Mouse (Mus musculus) ovary, postnatal 10 days (tissue): ENCODE results near the gene Hdac7.

Experiments used
- DNase-seq: peaks from one replicate; pipeline ENCODE4 v3.0.0; 2022; ENCODE audit warnings: low spot score

Hdac7 gene

GRCm38 (mm10) chr15:97813452-97814204 lies 30.7 kb downstream of the Hdac7 start:
- no peak for DNase-seq

- no peak for DNase-seq
Measured at GRCm38 (mm10) chr15:97812875-97813274, 31.4 kb downstream of the Hdac7 start.

GRCm38 (mm10) chr15:97812126-97812525 lies 32.2 kb downstream of the Hdac7 start:
- no peak for DNase-seq

- no peak for DNase-seq
Measured at GRCm38 (mm10) chr15:97811307-97811706, 33.0 kb downstream of the Hdac7 start.

- DNase-seq, result no peak
Measured at GRCm38 (mm10) chr15:97810399-97810798, 33.9 kb downstream of the Hdac7 start.

GRCm38 (mm10) chr15:97809942-97810341 lies 34.4 kb downstream of the Hdac7 start:
- no peak for DNase-seq

- DNase-seq, result no peak
Measured at GRCm38 (mm10) chr15:97809206-97809605, 35.1 kb downstream of the Hdac7 start.

- DNase-seq, result no peak
Measured at GRCm38 (mm10) chr15:97808532-97808931, 35.8 kb downstream of the Hdac7 start.

GRCm38 (mm10) chr15:97807867-97808266 lies 36.4 kb downstream of the Hdac7 start:
- no peak for DNase-seq

GRCm38 (mm10) chr15:97802575-97802974 lies 41.7 kb downstream of the Hdac7 start:
- no peak for DNase-seq

GRCm38 (mm10) chr15:97801811-97802210 lies 42.5 kb downstream of the Hdac7 start:
- no peak for DNase-seq

GRCm38 (mm10) chr15:97800853-97801252 lies 43.4 kb downstream of the Hdac7 start:
- DNase-seq, result no peak

GRCm38 (mm10) chr15:97799446-97799845 lies 44.9 kb downstream of the Hdac7 start:
- no peak for DNase-seq

- DNase-seq, result no peak
Measured at GRCm38 (mm10) chr15:97798134-97798533, 46.2 kb downstream of the Hdac7 start.

GRCm38 (mm10) chr15:97796674-97797310 lies 47.5 kb downstream of the Hdac7 start:
- DNase-seq, result no peak

GRCm38 (mm10) chr15:97795559-97796235 lies 48.6 kb downstream of the Hdac7 start:
- DNase-seq, result no peak

GRCm38 (mm10) chr15:97794268-97794667 lies 50.0 kb downstream of the Hdac7 start:
- no peak for DNase-seq

- DNase-seq, result no peak
Measured at GRCm38 (mm10) chr15:97793386-97794153, 50.7 kb downstream of the Hdac7 start.

GRCm38 (mm10) chr15:97791126-97791700 lies 53.1 kb downstream of the Hdac7 start:
- DNase-seq, result no peak

- DNase-seq, result no peak
Measured at GRCm38 (mm10) chr15:97789761-97790505, 54.4 kb downstream of the Hdac7 start.

GRCm38 (mm10) chr15:97788821-97789220 lies 55.5 kb downstream of the Hdac7 start:
- DNase-seq, result no peak
